Mouse (Mus musculus) lung, postnatal 25 days (tissue): ENCODE data around the gene E2f2.

Experiments
- DNase-seq: peaks from one replicate; pipeline ENCODE4 v3.0.0; 2022; ENCODE audit warnings: low spot score

Gene E2f2

DNA sequence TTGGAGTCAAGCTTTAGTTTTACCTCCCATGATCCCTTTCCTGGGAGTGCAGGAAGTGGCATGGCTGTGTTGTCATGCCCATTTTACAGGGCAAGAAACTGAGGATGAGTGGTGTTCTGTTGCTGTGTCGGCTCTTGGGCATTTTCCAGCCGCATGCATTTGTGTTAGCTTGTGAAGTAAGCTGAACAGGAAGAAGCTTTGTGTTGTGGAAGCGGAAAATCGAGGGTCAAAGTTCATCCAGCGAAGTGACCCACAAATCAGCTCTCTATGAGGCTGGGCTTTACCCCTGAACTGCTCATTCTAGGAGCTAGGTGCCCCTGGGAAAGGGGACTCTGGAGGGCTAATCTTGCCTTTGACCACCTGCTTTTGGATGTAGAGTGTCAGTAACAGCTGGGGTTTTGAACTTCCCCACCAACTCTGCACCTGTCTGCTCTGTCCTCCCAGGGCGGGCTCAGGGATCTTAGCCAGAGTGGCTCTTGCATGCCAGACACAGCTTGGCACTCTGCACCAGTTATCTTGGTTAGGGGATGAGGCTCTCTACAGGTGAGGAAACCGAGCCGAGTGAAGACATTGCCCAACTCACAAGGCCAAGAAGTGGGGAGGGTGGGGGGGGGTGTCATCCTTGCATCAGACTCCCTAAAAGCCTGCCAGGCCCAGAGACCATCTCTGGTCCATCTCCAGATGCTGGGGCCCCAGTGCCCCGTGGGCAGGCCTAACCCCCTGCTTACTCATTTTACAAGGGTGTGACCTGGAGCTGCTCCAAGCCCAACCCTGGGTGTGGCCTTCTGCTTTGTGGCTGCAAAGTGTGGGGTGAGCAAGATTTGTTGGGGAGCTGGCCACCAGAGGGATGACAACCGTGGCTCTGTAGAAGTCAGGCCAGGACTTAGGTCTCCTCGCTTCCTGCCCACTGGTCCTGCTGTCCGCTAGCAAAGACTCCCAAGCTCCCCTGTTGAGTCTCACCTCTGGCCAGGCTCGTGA, 2.3 kb downstream of the E2f2 start:
- DNase-seq, result peak; percentile 65

GRCm38 (mm10) chr4:136176022-136176552, 3.9 kb downstream of the E2f2 start:
- no peak for DNase-seq

- peak; percentile 42 for DNase-seq
These were observed 5.0 kb downstream of the E2f2 start for GRCm38 (mm10) chr4:136177244-136177611.

DNA sequence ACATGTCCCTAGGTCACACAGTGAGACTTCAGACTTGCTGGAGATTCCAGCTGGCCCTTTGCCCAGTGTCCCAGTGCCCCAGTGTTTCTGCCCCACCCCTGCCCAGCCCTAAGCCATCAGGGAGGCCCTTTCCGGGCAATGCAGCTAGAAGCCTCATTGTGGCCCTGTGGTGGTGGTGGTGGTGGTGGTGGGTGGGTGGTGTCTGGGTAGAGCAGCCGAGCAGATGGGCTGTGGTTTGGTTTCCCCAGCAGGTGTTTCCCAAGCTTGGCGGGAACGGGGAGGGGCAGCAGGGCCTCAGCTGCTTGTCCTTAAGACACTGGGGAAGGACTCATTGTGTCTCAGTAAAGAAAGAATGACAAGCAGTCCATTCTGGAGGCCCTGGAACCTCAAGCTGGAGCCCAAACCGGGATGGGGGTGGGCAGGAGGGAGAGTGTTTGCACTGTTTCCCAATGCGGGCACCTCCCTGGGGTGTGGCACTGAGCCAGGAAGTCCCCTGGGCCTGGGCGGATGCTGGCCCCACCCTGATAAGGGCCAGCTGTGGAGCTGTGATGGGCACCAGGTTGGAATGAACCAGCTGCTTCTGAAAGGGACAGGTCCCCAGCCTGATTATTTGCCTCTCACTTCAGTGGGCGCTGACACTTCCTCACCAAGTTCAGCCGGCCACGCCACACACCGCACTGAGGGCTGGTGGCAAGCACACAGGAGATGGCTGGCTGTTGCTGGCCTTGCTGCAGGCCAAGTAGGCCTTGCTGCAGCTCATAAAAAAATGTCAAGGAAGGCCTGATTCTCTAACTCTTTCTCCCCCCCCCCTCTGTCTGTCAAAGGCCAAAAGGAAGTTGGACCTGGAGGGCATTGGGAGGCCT, 5.6 kb downstream of the E2f2 start:
- DNase-seq, result peak; percentile 74

GRCm38 (mm10) chr4:136178475-136178921, 6.3 kb downstream of the E2f2 start:
- no peak for DNase-seq

DNA sequence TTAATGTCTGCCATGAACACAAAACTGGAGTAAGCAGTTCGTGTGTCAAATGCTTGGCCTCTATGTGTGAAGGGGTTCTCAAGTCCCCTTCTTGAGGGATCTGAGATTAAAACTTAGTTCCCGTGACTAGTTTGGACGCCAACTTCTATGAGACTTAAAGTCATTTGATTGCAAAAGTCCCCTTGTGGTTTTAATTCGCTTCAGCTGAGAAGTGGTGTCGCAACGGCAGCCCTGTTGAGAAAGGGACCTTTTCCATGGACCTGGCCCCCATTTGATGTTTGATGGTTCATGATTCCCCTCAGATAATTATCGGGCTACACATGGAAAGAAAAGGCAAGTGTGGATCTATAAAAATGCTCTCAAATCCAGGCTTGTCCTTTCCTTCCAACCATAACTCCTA, 7.3 kb downstream of the E2f2 start:
- peak; percentile 79 for DNase-seq

GRCm38 (mm10) chr4:136179998-136180397, 7.8 kb downstream of the E2f2 start:
- DNase-seq, result peak; percentile 93

- peak; percentile 94 for DNase-seq
These were observed 8.5 kb downstream of the E2f2 start for GRCm38 (mm10) chr4:136180408-136181330.

- DNase-seq, result no peak
These were observed 9.2 kb downstream of the E2f2 start for GRCm38 (mm10) chr4:136181367-136181766.

- DNase-seq, result peak; percentile 57
These were observed 13.2 kb downstream of the E2f2 start for GRCm38 (mm10) chr4:136185375-136185774.

DNA sequence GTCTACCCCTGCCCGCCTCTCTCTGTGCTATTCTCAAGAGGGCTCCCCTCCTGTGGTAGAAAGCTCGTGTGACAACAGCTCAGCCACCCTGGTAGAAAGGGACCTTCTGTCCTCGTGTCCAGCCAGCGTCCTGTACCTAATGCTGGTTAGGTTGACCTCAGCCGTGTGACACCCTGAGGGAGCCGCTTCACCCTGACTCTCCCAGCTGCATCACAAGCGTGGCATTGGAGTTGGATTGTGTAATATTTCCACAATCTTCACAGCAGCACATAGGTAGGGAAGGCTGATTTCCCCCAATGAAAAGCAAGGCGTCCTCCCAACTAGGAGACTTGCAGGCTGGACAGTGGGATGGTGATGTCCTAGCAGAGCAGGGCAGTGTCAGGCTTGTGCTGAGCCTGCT, 14.1 kb downstream of the E2f2 start:
- no peak for DNase-seq

- peak; percentile 80 for DNase-seq
These were observed 14.7 kb downstream of the E2f2 start for GRCm38 (mm10) chr4:136186739-136187472.

DNA sequence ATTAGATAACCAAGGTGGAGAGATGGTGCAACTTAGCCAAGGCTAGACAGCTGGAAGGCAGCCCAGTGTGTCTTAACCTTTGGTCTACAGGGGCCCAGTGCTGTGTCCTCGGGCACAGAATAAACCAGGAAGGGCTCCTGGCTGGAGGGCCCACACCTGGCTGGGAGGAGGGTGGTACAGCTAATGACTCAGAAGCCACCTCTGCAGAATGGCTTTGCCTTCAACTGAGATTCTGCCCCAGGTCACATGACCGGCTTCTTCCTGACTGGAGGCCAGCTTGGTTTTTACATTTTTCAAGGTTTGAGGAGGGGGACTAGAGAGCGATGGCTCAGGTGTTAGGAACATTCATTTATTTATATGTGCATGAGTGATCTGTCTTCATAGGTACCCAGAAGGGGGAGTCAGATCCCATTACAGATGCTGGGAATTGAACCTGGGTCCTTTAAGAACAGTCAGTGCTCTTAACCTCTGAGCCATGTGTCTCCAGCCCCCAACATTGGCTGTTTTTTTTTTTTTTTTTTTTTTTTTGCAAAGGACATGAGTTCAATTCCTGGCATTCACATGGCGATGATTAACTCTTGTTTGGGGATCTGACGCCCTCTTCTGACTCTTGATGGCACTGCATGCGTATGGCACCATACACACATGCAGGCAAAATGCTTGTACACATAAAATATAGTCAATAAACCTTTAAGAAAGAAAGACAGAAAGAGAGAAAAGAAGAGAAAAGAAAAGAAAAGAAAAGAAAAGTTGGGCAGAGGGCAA, 17.0 kb downstream of the E2f2 start:
- no peak for DNase-seq

DNA sequence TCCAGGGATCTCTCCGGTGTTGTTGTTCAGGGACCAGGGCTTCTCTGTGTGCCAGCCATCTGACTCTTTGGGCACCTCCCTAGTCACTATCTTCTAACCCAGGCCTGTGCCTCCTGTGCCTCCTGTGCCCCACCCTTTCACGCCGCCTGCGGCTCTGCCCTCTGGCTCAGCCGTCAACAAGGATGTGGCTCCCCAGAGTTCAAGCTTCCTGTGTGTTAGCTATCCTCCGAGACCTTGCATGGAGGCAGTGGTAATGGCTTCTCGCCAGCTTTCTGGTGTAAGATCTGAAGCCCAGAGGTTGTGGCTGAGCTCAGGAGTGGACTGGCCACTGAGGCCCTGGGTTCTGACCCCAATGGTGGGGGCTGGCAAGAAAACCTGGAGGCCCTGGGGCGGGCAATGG, 17.7 kb downstream of the E2f2 start:
- peak; percentile 61 for DNase-seq

- DNase-seq, result no peak
These were observed 21.4 kb downstream of the E2f2 start for GRCm38 (mm10) chr4:136193571-136193970.

GRCm38 (mm10) chr4:136195029-136195428, 22.8 kb downstream of the E2f2 start:
- peak; percentile 82 for DNase-seq

DNA sequence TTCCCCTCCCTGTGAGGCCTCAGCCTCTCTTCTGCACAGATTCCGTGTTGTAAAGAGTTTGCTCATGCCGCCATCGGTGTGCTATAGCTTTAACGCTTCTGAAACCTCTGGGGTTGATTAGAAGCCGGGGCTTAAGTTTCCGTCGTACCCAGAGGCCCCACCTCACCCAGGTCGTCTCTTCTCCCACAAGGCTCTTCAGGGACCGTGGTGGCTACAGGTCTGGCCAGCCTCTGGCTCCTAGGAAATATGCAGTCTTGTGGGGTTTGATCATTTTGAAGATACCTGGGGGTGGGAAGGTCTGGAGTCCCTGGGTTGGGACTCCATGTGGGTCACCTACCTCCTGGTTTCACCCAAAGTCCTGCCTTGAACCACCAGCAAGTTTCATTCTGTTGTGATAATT, 23.4 kb downstream of the E2f2 start:
- DNase-seq, result no peak

DNA sequence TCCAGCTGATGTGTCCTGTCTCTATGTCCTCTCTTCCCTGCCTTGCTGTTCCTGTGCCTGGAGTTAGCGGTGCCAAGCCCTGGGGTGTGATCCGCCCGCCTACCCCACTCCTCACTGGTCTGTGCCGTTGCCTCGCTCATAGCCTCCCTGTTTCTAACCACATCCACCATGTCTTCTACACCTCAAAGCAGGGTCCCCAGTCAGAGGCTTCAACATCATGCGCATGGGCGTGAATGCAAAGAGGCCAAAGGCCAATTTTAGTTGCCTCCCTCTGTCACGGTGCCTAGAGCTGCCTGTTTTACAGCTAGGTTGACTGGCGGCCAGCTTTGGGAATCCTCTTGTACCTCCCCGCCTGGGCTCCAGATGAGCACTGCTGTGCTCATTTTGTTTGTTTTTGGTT, 24.0 kb downstream of the E2f2 start:
- DNase-seq, result no peak

DNA sequence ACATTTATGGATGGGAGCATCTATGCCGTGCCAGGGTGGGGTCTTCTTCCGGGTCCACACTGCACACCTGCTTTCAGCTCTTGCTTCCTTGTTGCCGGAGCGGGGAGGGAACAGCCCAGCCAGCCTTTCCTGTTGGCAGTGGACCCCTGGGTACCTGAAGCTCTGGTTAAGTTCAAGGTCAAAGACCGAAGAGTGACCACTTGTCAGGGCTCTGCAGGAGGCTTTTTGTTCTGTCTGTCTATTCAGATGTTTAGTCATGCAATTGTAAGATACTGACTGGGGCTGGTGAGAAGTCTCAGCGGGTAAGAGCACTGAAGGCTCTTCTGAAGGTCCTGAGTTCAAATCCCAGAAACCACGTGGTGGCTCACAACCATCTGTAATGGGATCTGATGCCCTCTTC, 26.7 kb downstream of the E2f2 start:
- no peak for DNase-seq
